Mouse (Mus musculus): ENCODE data around the gene Trio. TPM values are rescaled to one million over a fixed set of nuclear protein-coding genes. Genes with fewer than 3 reads are reported as not detected.
A peak's percentile ranks its signal among the peaks of the same experiment; 100 is the strongest.

Gene Trio
- polyA plus RNA-seq, 1 experiment from 2014 or later = 17.4 TPM

GRCm38 (mm10) chr15:27884347-27885250 is 141.0 kb downstream of the Trio start:
- Histone ChIP-seq H3K4me3 (replicated peaks; ENCODE audit: low read depth, low read length) (no peak overlapping the region), H3K9ac (ENCODE audit: low read depth, low read length) (no peak overlapping the region), H3K27me3 (ENCODE audit: insufficient read depth, low read length) (no peaks in the 10 kb centered on the region), H3K27ac (no peak overlapping the region), H3K4me1 (replicated peaks; ENCODE audit: insufficient read depth, low read length) (no peaks in the 10 kb centered on the region), H3K4me2 (ENCODE audit: low read length) (no peak overlapping the region), H3K9me3 (replicated peaks; ENCODE audit: low read length) (no peaks in the 10 kb centered on the region), H3K36me3 (ENCODE audit: insufficient read depth, low read length) (peaks cover 37% of the 10 kb centered on the region; the same call in 1 of the 2 replicates)
- peak; percentile 58; the same call in 1 of the 2 replicates for ATAC-seq (replicated peaks; ENCODE audit: low FRiP score, low read depth)
- WGBS = 73% methylated on average over 17 of the region's 17 CpGs
- TF ChIP-seq CTCF (IDR thresholded peaks at IDR 0.05; ENCODE audit: low read depth) = peak; percentile 95
- DNase-seq (ENCODE audit: low spot score) = peak; percentile 86

GRCm38 (mm10) chr15:27883881-27884280 is 141.8 kb downstream of the Trio start:
- no peaks in the 10 kb centered on the region for H3K9me3 ChIP-seq (replicated peaks; ENCODE audit: low read length)
- ATAC-seq (replicated peaks; ENCODE audit: low FRiP score, low read depth) (no peak), DNase-seq (ENCODE audit: low spot score) (no peak)
- no peak for TF ChIP-seq CTCF (IDR thresholded peaks at IDR 0.05; ENCODE audit: low read depth)
- 75% methylated on average over 3 of the region's 3 CpGs for WGBS
- H3K4me3 ChIP-seq (replicated peaks; ENCODE audit: low read depth, low read length) = no peak overlapping the region
- H3K4me2 ChIP-seq (ENCODE audit: low read length) = no peak overlapping the region
- H3K36me3 ChIP-seq (ENCODE audit: insufficient read depth, low read length) = peaks cover 32% of the 10 kb centered on the region; the same call in 1 of the 2 replicates
- H3K9ac ChIP-seq (ENCODE audit: low read depth, low read length) = no peak overlapping the region
- H3K27ac ChIP-seq = no peak overlapping the region
- no peaks in the 10 kb centered on the region for H3K27me3 ChIP-seq (ENCODE audit: insufficient read depth, low read length)
- no peaks in the 10 kb centered on the region for H3K4me1 ChIP-seq (replicated peaks; ENCODE audit: insufficient read depth, low read length)

GRCm38 (mm10) chr15:27882898-27883297 is 142.8 kb downstream of the Trio start:
- ATAC-seq (replicated peaks; ENCODE audit: low FRiP score, low read depth) (no peak), DNase-seq (ENCODE audit: low spot score) (no peak)
- no peak overlapping the region for H3K4me3 ChIP-seq (replicated peaks; ENCODE audit: low read depth, low read length)
- no peaks in the 10 kb centered on the region for H3K27me3 ChIP-seq (ENCODE audit: insufficient read depth, low read length)
- H3K36me3 ChIP-seq (ENCODE audit: insufficient read depth, low read length) = peaks cover 27% of the 10 kb centered on the region; the same call in 1 of the 2 replicates
- TF ChIP-seq CTCF (IDR thresholded peaks at IDR 0.05; ENCODE audit: low read depth) = no peak
- no peak overlapping the region for H3K27ac ChIP-seq
- no peaks in the 10 kb centered on the region for H3K4me1 ChIP-seq (replicated peaks; ENCODE audit: insufficient read depth, low read length)
- no peak overlapping the region for H3K9ac ChIP-seq (ENCODE audit: low read depth, low read length)
- WGBS = 94% methylated on average over 14 of the region's 14 CpGs
- H3K9me3 ChIP-seq (replicated peaks; ENCODE audit: low read length) = no peaks in the 10 kb centered on the region
- H3K4me2 ChIP-seq (ENCODE audit: low read length) = no peak overlapping the region

- DNase-seq (ENCODE audit: low spot score) = no peak
- WGBS = 53% methylated on average over 7 of the region's 7 CpGs
Measured at GRCm38 (mm10) chr15:27877831-27878230, 147.8 kb downstream of the Trio start.

GRCm38 (mm10) chr15:27876327-27876726 is 149.3 kb downstream of the Trio start:
- Histone ChIP-seq H3K9ac (ENCODE audit: low read depth, low read length) (no peak overlapping the region), H3K27ac (0 out of 2 replicates have a peak overlapping the region, but pooled peaks have one; percentile 25), H3K4me3 (replicated peaks; ENCODE audit: low read depth, low read length) (no peak overlapping the region), H3K9me3 (replicated peaks; ENCODE audit: low read length) (no peaks in the 10 kb centered on the region), H3K27me3 (ENCODE audit: insufficient read depth, low read length) (no peaks in the 10 kb centered on the region), H3K36me3 (ENCODE audit: insufficient read depth, low read length) (peaks cover 30% of the 10 kb centered on the region), H3K4me2 (ENCODE audit: low read length) (no peak overlapping the region), H3K4me1 (replicated peaks; ENCODE audit: insufficient read depth, low read length) (no peaks in the 10 kb centered on the region)
- DNase-seq (ENCODE audit: low spot score) (peak; percentile 56), ATAC-seq (replicated peaks; ENCODE audit: low FRiP score, low read depth) (no peak)
- TF ChIP-seq CTCF (IDR thresholded peaks at IDR 0.05; ENCODE audit: low read depth) = no peak
- 64% methylated on average over 10 of the region's 10 CpGs for WGBS

More at GRCm38 (mm10) chr15:27877831-27878230, 147.8 kb downstream of the Trio start:
- Histone ChIP-seq H3K4me1 (replicated peaks; ENCODE audit: insufficient read depth, low read length) (no peaks in the 10 kb centered on the region), H3K36me3 (ENCODE audit: insufficient read depth, low read length) (peaks cover 27% of the 10 kb centered on the region; the same call in 1 of the 2 replicates), H3K4me3 (replicated peaks; ENCODE audit: low read depth, low read length) (no peak overlapping the region), H3K27ac (no peak overlapping the region), H3K4me2 (ENCODE audit: low read length) (no peak overlapping the region), H3K9ac (ENCODE audit: low read depth, low read length) (no peak overlapping the region), H3K9me3 (replicated peaks; ENCODE audit: low read length) (no peaks in the 10 kb centered on the region), H3K27me3 (ENCODE audit: insufficient read depth, low read length) (no peaks in the 10 kb centered on the region)
- ATAC-seq (replicated peaks; ENCODE audit: low FRiP score, low read depth) = no peak; the same call in 1 of the 2 replicates
- TF ChIP-seq CTCF (IDR thresholded peaks at IDR 0.05; ENCODE audit: low read depth) = no peak

- Histone ChIP-seq H3K36me3 (ENCODE audit: insufficient read depth, low read length) (peaks cover 32% of the 10 kb centered on the region), H3K4me3 (replicated peaks; ENCODE audit: low read depth, low read length) (no peak overlapping the region), H3K9me3 (replicated peaks; ENCODE audit: low read length) (no peaks in the 10 kb centered on the region), H3K9ac (ENCODE audit: low read depth, low read length) (no peak overlapping the region), H3K27ac (no peak overlapping the region), H3K4me2 (ENCODE audit: low read length) (no peak overlapping the region), H3K27me3 (ENCODE audit: insufficient read depth, low read length) (no peaks in the 10 kb centered on the region), H3K4me1 (replicated peaks; ENCODE audit: insufficient read depth, low read length) (no peaks in the 10 kb centered on the region)
- TF ChIP-seq CTCF (IDR thresholded peaks at IDR 0.05; ENCODE audit: low read depth) = no peak
- 87% methylated on average over 9 of the region's 9 CpGs for WGBS
- no peak for ATAC-seq (replicated peaks; ENCODE audit: low FRiP score, low read depth)
- DNase-seq (ENCODE audit: low spot score) = no peak
Measured at GRCm38 (mm10) chr15:27875753-27876152, 149.9 kb downstream of the Trio start.
